Mouse (Mus musculus) kidney, adult 2 months (tissue): Measurements from ENCODE around the gene Hook2.

ENCODE experiments used
- CTCF ChIP-seq: fragments of 200-500 bp; conservative IDR thresholded peaks from 2 replicates; pipeline ENCODE4 v1.5.1; 2011; ENCODE audit warnings: low read depth, mild to moderate bottlenecking, control low read depth, low read length, moderate library complexity, mixed read lengths; ENCODE audit not compliant: insufficient read depth, insufficient read length
- POLR2A ChIP-seq: fragments of 200-500 bp; IDR thresholded peaks from one replicate; pipeline ENCODE4 v1.6.1; 2011; ENCODE audit warnings: low read depth, low read length, control low read depth

DNA sequence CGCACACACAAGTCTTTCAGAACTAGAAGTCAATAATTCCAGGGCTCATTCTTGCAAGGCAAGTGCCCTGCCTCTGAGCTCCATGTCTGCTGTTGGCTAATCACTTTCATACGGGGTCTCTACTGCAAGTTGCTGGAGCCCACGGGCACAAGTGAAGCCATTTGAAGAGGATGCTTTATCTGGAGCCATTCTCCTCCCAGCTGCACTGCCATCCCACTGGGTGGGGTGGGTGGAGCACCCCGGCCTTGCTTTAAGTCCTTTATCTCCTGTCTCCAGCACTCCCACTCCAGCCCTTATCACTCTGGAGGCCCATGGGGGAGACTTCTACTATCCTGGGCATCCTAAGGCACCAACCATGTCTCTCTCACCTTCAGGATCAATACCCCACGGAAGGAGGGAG lies 19.5 kb upstream of the Hook2 start:
- no peak for TF ChIP-seq POLR2A
- TF ChIP-seq CTCF, result no peak
